Mouse (Mus musculus) kidney, postnatal 14 days (tissue): ENCODE measurements around the gene Eif3g.

ENCODE experiments used
- DNase-seq: peaks from one replicate; pipeline ENCODE4 v3.0.0; 2022; ENCODE audit warnings: mixed read lengths

Gene Eif3g

DNA sequence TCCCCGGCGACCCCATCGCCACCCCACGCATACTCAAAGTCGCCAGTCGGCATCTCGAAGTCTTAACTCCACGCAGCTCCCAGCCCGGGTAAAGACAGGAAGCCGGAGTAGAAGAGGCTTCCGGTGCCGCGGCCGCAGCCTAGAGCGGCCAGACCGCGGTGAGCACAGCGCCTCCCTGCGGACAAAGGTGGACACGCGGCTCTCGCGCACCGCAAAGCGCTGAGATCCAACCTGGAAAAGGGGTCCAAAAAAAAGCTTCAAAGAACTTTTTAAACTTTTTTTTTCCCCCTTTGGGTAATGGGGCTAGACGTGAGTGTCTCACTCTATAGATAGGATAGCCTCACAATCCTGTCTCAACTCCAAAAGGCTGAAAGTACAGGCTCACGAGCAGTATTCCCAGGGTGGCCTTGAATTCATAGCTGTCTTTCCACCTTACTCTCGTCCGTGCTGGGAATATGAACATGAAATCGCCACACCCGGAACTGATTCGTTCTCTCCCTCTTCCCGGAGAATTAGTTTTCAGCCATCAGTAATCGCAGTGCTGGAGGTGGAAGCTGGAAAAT, at the start of gene Eif3g:
Gene Eif3g (minus strand): TSS at position 113 of the 563 bp plus-strand sequence.
- peak; percentile 90 for DNase-seq

DNA sequence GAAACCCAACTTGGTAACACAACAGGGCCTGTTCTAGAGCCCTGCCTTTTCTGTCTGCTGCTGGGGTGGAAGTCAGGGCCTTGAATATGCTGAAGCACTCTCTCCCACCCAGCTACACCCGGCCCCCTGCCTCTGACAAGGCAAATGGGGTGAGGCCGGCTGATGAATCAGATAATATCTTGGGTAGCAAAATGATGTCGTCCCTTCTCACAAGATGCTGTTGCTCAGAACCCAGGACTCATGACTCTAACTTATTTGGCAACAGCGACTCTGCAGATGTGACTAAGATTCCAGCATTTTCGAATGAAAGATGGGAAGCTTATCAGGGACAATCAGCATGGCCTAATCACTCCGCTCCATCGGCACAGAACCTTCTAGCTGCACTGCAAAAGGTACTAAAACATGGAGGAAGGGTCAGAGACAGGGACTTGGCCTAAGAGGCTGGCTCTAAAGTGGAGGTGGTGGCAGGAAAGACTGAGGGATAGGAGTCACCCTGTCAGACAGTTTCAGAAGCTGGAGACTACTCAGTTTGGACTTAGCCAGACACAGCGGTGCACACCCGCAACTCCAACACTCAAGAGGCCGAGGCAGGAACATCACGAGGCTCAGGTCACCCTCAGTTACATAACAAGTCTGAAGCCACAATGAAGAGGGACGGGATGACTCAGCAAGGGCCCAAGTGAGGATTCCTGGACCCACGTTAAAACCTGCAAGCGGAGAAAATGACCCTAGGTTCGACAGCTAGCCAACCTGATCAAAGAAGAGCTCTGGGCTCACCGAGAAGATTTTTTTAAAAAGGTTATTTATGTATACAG, 47.9 kb upstream of the Eif3g start:
- no peak for DNase-seq

DNA sequence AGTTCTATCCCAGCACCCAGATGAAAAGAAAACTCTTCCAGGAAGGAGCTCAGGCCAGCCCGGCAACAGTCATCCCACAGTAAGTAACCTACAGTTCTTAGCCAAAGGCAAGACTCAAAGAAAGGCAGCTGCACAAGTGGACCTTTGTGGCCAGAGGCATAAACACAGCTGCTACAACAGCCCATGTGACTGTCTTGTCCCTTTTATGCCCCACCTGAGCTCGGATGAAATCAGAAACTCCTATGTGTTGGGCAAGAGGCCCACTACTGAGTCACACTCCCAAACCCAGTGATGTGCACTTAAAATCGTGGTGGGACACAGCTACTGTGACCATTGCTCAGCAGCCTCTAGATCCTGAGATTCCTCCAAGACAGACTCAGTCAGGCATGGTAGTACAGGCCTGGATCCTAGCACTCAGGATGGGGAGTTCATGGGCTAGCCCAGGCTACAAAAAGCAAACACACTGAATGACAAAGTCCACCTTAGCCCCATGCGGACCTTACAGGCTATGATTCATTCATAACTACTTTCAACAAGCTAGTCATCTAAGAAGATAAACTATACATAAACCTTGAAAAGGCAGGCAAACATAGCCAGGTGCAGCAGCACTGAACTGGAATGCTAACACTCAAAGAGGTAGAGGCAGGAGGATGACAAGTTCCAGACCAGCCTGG, 46.4 kb upstream of the Eif3g start:
- DNase-seq: no peak

DNA sequence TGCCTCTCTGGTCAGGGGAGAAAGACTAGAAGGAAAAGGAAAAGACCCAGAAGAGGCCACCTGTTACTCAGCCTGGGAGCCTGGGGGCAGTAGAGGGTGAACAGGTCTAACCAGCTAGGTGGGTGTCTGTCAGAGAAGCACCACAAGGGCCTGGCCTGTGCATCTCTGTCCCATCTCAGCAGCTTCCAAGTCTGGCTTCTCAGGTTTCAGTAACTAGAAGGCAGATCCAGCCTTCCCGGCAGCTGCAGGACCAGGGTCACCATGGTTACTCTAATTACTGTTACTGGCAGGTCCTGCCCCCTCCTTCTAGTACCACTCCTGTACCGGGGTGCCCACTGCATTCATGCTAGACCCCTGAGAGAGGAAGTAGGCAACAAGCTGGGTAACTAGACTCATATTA, 45.5 kb upstream of the Eif3g start:
- DNase-seq: no peak

DNA sequence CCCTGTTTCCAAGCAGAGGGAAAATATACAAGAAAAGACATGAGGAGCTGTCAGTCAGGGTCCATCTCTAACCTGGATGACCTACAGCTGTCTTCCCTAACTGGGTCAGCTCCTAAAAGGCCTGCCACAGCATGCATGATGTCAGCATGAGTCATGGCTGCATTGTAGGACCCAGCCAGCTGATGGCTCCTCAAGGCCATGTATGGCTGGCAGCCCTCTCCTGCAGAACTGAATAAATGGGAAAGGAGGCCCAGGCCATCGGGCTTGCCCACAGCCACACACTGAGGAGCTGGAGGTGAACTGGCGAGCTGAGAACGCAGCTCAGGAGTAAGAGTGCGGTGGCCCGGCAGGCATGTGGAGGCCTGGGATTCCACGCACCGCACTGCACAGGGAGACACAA, 45.0 kb upstream of the Eif3g start:
- no peak for DNase-seq

DNA sequence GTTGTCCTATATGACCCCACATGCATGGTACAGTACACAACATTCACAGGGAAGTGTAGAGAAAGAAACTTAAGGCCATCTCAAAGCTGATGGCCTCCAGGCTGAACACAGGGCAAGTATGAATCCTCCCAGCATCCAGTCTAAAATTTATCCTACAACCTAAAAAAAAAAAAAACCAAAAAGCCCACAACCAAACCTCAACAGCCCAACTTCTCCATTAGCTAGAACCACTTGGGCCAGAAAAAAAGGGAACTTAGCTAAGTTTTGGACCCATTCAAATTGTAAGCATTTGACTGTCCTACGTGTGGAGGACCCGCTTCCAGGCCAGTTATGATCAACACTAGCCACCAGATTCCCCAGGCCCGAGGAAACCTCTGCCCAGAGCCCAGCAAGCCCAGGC, 24.8 kb upstream of the Eif3g start:
- no peak for DNase-seq

DNA sequence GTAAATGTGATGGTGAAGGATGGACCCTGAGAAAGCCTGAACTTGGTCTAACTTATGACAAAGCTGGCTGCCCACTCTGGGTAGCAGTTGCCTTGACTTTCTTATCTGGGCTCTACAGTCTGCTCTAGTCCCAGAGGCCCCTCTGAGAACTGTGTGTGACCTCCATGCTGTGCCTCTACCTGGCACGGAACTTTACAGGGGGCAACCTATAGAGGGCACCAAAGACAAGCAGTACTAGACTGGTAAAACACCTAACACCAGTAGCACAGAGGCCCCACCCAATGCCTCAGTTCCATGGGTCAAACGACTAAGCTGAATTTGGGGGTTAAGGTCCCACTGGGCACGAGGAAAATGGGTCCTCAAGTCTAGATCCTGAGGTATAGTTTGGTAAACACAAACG, 17.7 kb upstream of the Eif3g start:
- DNase-seq: peak; percentile 46

DNA sequence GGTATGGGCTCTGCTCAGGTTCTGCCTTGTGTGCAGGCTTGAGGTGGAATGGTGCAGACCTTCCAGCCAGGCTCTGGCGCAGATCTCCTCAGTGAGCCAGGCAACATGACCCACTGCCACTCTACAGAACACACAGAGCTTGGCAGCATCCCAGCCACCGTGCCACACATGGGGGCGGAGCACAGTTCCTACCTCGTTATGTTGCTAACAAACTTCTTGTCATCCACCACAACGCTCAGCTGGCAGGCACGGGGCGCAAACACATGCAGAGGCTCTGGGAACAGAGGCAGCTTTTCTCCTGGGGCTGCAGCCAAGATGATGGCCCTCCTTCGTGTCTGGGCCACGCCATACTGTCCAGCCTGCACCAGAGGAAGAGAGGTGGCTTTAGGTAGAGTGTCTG, 11.5 kb upstream of the Eif3g start:
- no peak for DNase-seq

DNA sequence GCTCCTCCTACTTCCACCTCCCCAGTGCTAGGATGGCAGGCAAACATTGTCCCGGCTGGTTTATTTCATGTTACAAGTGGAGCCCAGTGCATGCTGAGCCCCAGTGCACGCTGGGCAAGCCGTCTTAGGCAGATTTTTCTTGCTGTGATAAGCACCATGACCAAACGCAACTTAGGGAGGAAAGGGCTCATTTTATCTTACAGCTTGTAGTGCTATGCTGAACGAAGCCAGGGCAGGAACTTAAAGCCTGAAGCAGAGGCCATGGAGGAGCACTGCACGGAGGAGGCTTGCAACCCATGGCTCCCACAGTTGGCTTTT, 3.7 kb upstream of the Eif3g start:
- no peak for DNase-seq

DNA sequence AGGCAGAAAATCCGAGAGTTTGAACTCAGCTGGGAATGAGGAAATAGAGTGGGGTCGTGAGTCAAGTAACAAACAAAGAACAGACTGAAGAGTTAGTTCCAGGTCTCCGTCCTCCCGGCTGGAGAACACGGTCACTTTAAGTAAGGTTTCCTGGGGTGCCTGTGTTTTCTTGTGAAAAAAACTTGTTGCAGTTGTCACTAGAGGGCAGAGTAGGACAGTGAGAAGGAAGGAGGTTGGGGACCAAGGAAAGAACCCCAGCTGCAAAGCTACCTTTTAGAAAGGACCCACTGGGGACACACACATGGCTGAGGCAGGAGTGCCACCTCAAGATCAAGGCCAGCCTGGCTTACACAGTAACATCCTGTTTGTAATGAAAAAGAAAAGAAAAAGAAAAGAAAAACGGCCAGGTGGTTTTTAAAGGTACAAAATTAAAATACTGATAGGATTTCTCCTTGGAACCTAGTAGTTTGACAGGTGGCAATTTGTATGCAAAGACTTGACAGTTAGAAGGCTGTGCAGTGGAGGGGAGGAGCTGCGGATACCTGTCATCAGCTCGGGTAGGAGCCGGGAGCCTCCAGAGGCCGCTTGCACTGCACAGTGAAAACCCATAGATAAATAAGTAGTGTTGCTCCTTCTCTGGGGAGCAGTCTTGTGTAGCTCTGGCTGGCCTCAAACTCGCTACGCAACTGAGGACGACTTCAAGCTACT, 3.2 kb upstream of the Eif3g start:
- DNase-seq: peak; percentile 60

DNA sequence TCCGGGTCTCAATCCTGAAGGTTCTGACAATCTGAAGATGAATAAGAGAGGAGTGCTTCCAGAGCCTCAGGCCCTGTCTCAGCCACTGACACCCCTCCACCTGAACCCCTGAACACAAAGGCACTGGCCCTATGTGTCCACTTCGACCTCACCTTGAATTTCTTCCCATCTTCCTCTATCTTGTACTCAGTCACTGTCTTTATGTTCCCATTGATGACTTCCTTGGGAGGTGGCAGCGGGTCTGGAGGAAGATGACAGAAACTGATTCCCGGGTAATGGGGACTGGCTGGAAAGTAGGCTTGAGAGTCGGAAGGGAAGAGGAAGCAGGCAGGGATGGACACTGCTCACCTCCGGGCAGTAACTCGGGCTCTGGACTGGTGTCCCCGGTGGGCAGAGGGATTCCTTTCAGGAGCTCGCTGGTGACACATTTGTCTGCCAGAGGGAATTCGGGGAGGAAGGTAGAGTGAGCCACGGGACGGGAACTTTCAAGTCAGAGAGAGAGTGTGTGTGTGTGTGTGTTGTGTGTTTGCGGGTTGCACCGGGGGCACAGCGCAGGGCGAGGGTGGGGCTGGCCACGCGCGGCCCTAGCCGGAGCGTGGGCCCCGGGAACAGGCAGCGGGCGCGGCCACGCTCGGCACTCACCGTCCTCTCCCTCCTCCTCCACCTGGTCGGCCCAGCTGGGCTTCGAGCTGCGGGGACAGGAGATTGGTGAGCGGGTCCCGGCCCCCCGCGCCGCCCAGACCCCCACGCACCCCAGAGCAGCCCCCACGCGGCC, 500 bp downstream of the Eif3g start:
- no peak for DNase-seq

DNA sequence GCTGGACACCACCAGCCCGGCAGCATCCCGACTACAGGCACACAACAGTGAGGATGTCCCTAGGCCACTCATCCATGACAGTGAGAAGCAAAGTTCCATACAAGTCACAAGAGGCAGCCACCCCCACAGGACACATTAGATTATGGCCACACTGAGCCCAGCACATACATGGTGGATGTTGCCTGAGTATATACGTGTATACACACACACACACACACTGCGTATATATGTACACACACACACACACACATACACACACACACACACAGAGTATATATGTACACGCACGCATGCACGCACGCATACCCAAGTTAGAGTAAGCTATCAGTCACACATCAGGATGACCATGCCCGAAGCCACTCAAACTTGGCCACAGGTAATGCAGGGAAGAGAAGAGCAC, 3.0 kb downstream of the Eif3g start:
- no peak for DNase-seq

DNA sequence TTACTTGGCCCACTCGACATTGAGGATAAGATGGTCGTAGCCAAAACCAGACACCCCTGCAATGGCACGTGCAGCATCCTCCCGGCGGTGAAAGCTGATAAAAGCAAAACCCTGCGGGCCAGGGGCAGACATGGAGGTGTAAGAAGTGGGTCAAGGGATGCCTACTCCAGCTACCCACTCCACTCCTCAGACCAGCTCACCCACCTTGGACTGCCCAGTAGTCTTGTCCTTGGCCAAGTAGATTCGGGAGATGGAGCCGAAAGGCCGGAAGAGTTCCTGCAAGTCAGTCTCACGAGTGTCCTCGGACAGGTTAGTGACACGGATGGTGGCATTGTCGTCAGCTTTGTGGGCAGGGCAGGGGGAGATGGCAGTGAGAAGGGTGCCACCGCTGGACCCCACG, 3.8 kb downstream of the Eif3g start:
- DNase-seq: no peak

DNA sequence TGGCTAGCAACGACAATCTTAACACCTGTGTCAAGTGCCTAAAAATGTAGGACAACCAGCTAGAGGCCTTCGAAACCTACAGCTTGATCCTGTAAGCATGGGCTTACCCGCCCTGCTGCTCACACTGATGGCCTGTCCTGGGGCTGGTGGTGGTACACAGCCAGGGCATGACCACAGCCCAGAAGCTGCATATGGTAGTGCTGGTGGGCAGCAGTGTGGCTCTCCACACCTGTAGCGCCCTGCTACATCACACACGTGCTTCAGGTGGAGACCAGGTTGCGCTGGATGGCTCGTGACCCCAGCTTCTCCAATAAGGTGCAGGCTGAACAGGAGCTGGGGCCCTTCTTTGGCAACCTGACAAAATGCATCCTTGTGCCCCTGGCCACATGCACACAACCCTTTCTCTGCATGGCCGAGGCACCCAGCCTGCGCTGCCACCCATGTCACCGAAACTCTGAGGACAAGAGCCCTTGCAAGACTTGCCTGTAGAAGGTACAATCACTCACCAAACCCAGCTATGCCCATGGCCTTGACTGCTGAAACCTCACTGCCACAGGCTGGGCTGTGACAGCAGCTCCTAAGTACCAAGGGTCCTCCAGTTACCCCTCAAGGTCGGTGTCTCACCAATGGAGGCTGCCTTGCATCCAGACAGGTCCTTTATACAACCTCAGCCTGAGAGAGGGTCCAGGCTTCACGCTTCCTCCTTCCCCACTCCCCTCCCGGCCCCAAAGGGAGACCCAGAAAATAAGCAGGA, 4.7 kb downstream of the Eif3g start:
- DNase-seq: no peak

DNA sequence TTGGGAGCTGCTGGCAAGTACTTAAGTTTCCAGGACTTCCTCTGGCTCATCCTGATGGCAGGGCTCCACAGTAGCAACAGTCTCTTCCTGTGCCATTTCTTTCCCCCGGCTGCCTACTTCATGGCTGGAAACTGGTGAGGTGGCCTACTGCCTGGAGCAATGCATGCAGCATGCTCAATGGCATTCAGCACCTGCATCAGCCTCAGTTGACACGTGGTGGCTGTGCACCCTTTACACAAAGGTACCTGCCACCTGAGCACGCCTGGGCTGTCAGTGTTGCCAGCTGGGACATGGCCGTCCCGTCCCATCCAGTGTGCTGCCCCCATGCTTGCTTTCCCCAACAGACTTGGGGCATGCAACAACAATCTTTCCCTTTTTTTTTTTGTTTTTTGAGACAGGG, 5.4 kb downstream of the Eif3g start:
- no peak for DNase-seq

DNA sequence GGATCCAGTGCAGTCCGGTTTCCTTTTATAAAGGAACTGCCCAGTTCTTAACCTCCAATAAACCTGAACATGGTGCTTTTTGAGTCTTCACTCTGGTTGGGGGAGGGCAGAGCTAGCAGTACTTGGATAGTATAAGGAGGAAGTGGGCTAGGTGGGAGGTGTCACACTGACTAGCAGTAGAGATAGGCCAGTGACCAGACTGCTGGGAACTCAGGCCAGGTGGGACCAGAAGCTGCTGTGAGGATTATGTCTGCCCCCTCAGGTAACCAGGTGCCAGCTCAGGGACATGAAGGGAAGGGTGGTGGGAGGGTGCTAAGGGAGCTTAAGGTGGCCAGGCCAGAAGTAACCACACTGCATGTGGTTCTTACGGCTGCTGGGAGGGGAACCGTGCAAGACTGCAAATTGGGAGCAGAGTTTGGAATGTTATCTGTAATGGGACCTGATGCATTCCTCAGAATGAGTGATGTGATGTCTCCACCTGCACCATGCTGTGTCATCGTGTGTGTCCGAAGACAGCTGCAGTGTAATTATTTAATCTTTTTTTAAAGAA, 6.2 kb downstream of the Eif3g start:
- no peak for DNase-seq

DNA sequence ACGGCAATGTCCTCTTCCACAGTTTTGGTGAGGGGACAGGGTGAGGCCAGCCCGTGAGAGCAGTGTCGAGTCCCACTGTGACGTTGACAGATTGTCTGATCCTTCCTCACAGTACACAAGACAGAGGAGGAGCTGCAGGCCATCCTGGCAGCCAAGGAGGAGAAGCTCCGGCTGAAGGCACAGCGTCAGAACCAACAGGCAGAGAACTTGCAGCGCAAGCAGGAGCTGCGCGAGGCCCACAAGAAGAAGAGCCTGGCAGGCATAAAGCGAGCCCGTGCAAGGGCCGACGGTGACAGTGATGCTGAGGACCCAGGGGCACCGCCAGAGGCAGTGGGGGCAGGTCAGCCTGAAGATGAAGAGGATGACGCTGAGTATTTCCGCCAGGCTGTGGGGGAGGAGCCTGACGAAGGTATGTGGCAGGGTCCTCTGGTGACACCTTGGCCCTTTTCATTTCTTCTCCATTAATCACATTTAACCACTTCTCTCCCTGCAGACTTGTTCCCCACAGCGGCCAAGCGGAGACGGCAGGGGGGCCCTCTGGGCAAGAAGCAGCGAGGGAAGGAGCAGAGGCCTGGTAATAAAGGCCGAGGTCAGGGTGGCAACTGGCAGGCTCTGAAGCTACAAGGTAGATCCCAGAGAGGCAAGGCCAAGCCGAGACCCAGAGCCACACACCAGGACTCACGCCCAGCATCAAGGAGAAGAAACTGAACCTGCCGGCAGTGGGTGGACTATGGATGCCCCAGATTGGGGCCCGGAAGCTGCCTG, 6.9 kb downstream of the Eif3g start:
- no peak for DNase-seq

DNA sequence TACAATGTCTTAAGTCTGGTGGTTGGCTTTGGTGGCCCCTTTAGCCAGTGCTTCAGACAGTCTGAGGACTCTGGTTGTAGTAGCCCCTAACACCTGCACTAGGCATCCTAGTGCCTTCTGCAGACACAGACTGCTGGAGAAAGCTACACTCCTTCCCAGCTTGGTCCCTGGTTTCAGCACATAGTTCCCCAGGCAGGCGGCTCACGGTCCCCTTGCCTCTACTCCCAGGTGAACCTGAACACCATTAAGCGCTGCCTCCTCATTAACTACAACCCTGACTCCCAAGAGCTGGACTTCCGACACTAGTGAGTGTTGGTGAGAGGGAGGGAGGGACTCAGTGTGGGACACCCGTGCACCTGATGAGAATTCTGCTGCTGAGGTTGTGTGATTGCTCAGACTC, 8.0 kb downstream of the Eif3g start:
- DNase-seq: no peak

DNA sequence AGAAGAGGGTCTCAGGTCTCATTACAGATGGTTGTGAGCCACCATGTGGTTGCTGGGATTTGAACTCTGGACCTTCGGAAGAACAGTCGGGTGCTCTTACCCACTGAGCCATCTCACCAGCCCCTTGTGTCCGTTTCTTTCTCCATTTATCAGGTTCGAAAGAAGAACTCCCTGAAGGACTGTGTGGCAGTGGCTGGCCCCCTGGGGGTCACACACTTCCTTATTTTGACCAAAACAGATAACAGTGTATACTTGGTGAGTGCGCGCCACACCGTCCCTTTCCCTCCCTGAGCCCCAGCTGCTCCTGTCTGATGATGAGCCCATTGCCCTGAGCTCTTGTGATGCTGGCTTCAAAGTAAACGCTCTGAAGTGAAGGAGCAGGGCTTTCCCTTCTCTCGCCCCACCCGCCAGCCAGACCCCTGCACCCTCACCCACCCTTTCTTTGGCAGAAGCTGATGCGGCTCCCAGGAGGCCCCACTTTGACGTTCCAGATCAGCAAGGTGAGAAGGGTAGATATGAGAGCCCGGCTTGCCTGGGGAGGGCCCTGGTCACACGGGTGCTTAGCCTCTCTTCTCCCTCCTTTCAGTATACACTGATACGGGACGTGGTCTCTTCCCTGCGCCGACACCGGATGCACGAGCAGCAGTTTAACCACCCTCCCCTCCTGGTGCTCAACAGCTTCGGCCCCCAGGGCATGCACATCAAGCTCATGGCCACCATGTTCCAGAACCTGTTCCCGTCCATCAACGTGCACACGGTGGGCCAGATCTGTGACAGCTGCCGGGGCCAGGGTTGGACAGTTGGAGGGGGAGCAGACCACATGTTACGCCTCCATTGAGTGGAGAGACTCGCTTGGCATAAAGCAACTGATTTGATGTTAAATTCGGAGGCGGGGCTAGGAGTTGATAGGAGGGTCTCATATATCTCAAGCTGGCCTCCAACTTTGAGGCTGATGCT, 9.0 kb downstream of the Eif3g start:
- no peak for DNase-seq

DNA sequence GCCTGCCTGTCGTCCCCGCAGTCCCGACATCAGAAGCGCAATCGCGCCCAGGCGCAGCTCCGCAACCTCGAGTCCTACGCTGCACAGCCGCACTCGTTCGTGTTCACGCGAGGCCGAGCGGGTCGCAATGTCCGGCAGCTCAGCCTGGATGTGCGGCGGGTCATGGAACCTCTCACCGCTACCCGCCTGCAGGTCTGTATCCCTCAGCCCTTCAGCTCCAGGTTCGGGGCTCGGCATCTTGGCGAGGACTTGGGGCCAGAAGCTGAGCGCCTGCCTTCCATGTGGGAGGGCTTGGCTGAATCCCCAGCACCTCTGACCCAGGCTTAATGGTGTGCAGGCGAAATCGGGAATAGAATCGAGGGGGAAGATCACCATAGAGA, 10.0 kb downstream of the Eif3g start:
- DNase-seq: no peak
